Mouse (Mus musculus) ES-CJ7 (cell line): ENCODE measurements around the gene Ccdc6.

Source experiments
- DNase-seq: peaks from one replicate; pipeline ENCODE4 v3.0.0; 2011; ENCODE audit warnings: low read depth, low spot score

Gene Ccdc6

GRCm38 (mm10) chr10:70166427-70166826 is 69.5 kb downstream of the Ccdc6 start:
- DNase-seq, result no peak

GRCm38 (mm10) chr10:70167625-70168024 is 70.7 kb downstream of the Ccdc6 start:
- no peak for DNase-seq

GRCm38 (mm10) chr10:70168396-70168795 is 71.5 kb downstream of the Ccdc6 start:
- no peak for DNase-seq

GRCm38 (mm10) chr10:70169044-70169443 is 72.1 kb downstream of the Ccdc6 start:
- no peak for DNase-seq

GRCm38 (mm10) chr10:70173314-70173713 is 76.4 kb downstream of the Ccdc6 start:
- peak; percentile 69 for DNase-seq

GRCm38 (mm10) chr10:70174494-70175190 is 77.7 kb downstream of the Ccdc6 start:
- DNase-seq, result no peak

- DNase-seq, result no peak
Observed at GRCm38 (mm10) chr10:70180727-70181126, 83.8 kb downstream of the Ccdc6 start.

- no peak for DNase-seq
Observed at GRCm38 (mm10) chr10:70181279-70181972, 84.5 kb downstream of the Ccdc6 start.

GRCm38 (mm10) chr10:70183210-70184080 is 86.5 kb downstream of the Ccdc6 start:
- DNase-seq, result no peak

GRCm38 (mm10) chr10:70186136-70186535 is 89.2 kb downstream of the Ccdc6 start:
- peak; percentile 67 for DNase-seq

GRCm38 (mm10) chr10:70186586-70186985 is 89.7 kb downstream of the Ccdc6 start:
- no peak for DNase-seq

- peak; percentile 62 for DNase-seq
Observed at GRCm38 (mm10) chr10:70189864-70190263, 92.9 kb downstream of the Ccdc6 start.

- DNase-seq, result no peak
Observed at GRCm38 (mm10) chr10:70194283-70194682, 97.4 kb downstream of the Ccdc6 start.

GRCm38 (mm10) chr10:70195279-70195678 is 98.4 kb downstream of the Ccdc6 start:
- DNase-seq, result no peak

- peak; percentile 83 for DNase-seq
Observed at GRCm38 (mm10) chr10:70195786-70196185, 98.9 kb downstream of the Ccdc6 start.

GRCm38 (mm10) chr10:70196666-70197065 is 99.7 kb downstream of the Ccdc6 start:
- no peak for DNase-seq

- no peak for DNase-seq
Observed at GRCm38 (mm10) chr10:70197601-70198000, 100.7 kb downstream of the Ccdc6 start.

- DNase-seq, result no peak
Observed at GRCm38 (mm10) chr10:70198012-70198411, 101.1 kb downstream of the Ccdc6 start.

GRCm38 (mm10) chr10:70198951-70199463 is 102.1 kb downstream of the Ccdc6 start:
- DNase-seq, result no peak

- no peak for DNase-seq
Observed at GRCm38 (mm10) chr10:70199466-70200210, 102.7 kb downstream of the Ccdc6 start.

- DNase-seq, result no peak
Observed at GRCm38 (mm10) chr10:70200889-70201500, 104.1 kb downstream of the Ccdc6 start.
